Mouse (Mus musculus): Measurements from ENCODE around the gene Olfr148.

Gene Olfr148

DNA sequence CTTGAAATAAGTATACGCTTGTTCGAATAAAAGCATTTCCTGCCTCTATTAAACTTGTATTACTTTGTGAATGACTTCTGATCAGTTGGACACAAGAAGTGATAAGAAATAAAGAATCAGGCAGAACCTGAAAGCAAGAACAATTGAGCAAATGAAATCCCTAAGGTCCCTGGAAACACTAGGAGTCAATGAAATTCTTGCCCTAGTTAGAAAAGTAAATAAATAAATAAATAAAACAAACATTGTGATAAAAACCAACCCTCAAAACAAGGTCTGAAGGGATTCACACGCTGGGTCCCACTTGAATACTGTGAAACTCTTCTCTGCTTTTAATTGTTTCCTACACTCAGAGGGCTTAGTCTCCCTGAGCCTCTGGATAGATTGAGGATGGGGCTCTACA lies at the start of gene Olfr148:
TSS of gene Olfr148 (plus strand) at position 301 of the 400 bp plus-strand sequence.
- DNase-seq (ENCODE audit: low read depth) = no peak

DNA sequence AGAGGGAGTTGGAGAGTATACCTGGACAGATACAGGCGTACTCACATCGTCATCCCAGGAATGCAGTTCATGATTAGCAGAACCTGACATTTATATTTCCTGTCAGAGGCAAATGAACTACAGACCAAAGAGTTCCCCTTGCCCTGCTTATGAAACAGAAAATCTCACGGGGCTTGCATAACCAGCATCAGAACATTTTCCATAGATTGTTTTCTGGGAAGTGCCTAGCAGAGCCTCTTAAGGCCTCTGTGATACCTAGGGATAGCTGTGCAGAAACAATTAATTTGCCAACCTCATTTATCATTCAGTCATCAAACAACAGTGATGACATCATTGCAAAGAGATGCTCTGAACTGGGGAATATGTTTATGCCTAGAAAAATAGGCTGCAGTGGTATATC lies 35.0 kb upstream of the Olfr148 start, which contains the start of gene Olfr959:
TSS of gene Olfr959 (minus strand) at position 101 of the 400 bp plus-strand sequence.
- no peak for DNase-seq (ENCODE audit: low read depth)

DNA sequence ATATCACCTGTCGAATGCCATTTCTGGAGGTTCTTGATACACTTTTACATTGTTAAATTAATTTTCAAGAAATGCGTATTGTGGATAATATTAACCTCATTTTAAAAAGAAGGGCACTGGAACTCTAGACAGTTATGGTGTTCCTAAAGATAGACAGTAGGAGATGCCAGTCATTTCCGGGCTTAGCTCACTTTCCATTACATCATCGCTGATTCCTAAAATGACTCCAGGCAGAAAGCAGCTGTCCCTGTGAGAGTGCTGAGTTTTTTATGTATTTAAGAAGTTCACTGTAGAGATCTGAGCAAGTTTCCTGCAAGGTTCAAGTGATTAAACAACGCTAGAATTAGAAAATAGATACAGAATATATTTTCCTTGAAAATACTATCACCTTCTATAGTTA lies 33.4 kb upstream of the Olfr148 start:
- no peak for DNase-seq (ENCODE audit: low read depth)

DNA sequence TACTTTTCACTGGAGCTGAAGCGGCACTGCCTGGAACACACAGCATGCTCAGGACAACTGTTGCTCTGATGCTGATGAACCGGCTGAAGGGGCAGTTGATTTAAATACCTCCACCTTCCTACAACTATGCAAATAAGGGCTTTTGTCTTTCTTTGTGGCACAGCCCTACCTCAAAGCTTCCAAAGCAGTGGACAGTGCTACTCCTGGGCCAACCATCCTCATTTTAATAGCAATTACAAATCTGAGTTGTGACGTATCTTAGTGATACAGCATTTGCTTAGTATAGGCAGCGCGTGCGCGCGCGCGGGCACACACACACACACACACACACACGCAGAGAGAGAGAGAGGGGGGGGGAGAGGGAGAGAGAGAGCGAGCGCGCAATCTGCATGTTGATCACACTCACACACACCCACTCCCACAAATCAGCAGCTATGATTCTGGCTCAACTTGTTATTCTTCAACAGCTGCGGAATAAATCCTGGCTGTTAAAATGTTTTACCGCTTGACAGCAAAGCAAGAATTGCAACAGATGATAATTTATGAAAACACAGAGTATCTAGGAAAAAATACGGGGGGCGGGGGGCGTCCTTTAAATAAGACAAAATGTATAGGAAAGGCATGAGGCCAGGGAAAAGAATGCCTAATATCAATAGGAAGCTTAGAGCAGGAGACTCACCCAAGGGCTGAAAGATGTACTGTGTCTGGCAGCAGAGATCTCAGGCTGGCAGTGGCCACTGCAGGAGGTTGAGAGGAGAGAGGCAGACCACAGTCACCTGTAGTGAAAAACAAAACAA lies 7.7 kb upstream of the Olfr148 start:
- DNase-seq (ENCODE audit: low read depth) = no peak

GRCm38 (mm10) chr9:39603333-39603845 lies 7.1 kb upstream of the Olfr148 start:
- no peak for DNase-seq (ENCODE audit: low read depth)

- DNase-seq (ENCODE audit: low read depth) = no peak
Observed at GRCm38 (mm10) chr9:39603999-39604453, 6.4 kb upstream of the Olfr148 start, which contains the start of gene AW551984. Gene AW551984, minus strand, starts transcription at chr9:39604403.

- no peak for DNase-seq (ENCODE audit: low read depth)
Observed at GRCm38 (mm10) chr9:39608497-39608896, 2.0 kb upstream of the Olfr148 start.

DNA sequence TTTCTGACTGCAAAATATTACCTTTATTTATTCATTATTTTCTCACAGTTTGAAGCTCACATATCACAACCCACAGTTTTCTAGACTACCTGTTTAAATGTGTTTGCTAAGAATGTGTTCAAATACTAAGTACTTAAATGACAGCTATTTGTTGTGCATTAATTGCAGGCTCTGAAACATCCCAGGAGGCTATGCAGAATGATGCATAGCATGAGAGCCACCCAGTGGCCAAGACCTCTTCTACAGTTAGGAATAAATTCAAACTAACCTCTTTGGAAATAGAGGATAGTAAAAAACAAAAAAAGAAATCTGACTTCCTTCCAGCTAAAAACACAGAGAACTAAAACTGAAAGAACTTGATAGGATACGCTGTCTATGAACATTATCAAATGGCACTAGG lies 1.5 kb downstream of the Olfr148 start:
- no peak for DNase-seq (ENCODE audit: low read depth)

DNA sequence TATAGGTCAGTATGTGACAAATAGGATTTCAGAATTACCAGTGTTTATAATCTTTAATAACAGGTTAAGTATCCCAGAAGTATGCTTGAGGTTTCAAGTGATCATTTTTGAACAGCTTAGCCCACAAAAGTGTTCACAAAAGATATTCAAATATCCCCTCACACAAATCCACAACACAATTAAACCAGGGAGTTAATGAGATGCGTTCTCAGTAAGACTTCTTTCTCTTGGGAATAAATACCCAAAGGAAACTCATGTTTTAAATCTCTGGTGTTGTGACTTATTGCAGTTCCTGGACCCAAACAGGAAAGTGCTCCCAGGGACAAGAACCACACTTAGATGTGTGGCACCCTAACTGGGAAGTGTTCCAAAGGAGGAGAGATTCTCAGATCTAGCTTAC lies 10.6 kb downstream of the Olfr148 start, which contains the start of gene Olfr960:
TSS of gene Olfr960 (plus strand) at position 301 of the 400 bp plus-strand sequence.
- DNase-seq (ENCODE audit: low read depth) = no peak

- DNase-seq (ENCODE audit: low read depth) = no peak
Observed at GRCm38 (mm10) chr9:39623783-39624182, 13.3 kb downstream of the Olfr148 start.

DNA sequence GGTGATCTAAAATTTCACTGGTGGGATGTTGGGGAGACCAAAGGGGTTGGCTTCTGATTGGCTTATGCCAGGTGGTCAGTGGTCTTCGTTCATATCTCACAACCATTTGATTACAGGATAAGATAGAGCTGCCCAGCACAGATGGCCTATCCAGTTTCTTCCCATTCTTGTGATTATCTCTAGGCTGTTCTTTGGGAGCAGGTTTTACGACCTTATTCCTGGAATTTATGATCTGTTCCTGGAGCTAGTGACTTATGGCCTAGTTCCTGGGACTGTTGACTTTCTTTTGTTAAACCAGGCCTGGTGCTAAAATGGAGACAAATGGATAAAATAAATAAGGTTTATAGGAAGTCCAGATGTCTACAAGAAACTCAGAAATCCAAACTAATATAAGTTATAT lies 14.3 kb downstream of the Olfr148 start:
- DNase-seq (ENCODE audit: low read depth) = no peak

DNA sequence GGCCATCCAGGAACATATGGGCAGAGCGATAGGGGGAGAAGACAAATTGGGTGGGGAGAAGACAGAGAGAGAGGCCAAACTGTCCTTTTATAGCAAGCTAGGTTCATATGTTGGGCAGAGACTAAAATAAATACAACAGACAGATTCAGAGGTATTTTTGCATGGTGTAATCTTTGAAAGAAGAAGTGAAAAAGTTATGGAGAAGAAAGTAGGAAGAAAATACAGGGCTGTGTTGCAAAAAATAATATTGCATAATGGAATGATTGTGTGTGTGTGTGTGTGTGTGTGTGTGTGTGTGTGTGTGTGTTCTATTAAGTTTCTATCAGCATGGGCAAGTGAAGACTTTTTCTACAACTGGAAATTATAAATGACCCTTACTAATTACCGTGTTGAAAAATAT lies 18.6 kb downstream of the Olfr148 start:
- DNase-seq (ENCODE audit: low read depth) = no peak

DNA sequence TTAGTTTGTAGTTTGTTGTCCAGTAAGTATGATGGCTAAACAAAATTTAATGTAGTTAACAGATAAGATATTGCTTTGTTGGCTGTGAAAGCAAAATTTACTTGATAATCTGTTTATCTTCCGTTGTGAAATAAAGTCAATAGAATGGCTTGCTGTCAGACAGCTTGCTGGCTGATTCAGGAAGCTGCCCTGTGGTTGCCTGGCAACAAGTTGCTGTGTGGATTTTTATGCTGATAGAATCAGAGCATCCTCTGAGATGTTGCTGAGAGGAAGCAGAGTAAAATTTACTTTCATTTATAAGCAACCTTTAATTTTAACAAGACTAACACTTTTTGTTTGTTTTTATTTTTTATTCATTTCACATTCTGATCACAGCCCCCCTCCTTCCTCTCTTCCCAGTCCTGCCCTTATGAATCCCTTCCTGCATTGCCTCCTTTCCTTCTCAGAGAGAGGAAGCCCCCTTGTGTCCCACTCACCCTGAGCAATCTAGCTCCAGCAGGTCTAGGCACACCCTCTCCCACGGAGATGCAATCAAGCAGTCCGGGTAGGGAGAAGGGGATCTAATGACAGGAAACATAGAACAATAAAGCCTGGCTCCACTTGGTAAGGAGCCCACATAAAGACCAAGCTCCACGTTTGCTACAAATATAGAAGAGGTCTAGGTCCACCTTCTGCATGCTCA lies 23.6 kb downstream of the Olfr148 start:
- DNase-seq (ENCODE audit: low read depth) = no peak

DNA sequence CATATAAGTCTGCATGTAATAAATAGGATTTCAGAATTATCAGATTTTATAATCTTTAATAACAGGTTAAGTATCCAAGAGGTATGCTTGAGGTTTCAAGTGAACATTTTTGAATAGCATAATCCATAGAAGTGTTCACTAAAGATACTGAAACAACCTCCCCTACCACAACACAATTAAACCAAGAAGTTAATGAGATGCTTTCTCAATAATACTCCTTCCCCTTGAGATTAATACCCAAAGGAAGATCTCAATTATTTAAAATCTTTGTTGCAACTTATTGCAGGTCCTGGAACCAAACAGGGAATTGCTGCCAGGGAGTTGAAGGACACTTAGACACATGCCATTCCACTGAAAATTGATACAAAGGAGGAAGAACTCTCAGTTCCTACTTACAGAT lies 34.3 kb downstream of the Olfr148 start, which contains the start of gene Olfr961:
TSS of gene Olfr961 (plus strand) at position 301 of the 400 bp plus-strand sequence.
- no peak for DNase-seq (ENCODE audit: low read depth)

DNA sequence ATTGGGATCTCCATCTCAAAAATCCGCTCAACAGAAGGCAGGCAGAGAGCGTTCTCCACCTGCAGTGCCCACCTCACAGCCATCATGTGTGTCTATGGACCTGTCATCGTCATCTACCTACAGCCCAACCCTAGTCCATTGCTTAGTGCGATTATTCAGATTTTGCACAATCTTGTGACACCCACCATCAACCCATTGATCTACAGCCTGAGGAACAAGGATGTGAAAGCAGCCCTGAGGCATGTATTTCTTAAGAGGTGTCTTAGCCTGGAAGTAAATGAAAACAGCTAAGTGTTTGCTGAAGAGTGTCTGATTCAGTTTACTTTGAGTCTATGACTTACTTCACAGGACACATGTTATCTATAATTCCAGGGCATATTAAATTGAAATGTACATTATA lies 36.9 kb downstream of the Olfr148 start:
- DNase-seq (ENCODE audit: low read depth) = no peak

DNA sequence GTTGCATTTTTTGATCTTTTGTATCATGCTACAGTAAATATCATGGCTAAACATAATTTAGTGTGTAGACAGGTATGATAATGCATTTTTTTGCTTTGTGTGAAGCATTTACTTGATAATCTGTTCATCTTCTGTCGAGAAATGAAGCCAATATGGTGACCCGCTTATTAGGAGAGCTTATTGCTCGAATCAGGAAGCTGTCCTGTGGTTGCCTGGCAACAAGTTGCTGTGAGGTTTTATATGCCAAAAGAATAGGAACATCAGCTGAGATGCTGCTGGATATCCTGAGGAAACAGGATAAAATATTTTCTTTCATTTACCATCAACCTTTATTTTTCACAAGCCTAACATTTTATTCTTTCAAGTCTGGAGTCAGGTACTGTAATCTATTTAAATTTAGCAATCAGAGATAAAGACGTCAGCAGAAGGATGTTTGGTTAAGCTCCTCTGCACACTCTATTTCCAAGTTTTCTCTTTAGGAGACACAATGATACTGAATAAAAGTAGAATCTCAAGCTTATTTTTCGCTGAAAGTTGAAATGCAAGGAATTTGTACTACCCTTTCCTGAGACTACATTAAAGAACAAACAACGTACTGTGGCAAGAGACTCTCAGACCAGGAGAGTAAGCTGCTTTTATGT lies 44.4 kb downstream of the Olfr148 start:
- DNase-seq (ENCODE audit: low read depth) = no peak

Data from c-Kit-positive CD71-negative TER-119-negative erythroid progenitor cells, embryonic 14.5 days (primary cell).